Mouse (Mus musculus): ENCODE results near the gene Olfr571.

The Olfr571 gene

GRCm38 (mm10) chr7:102917032-102917875 lies at the start of gene Olfr571:
Olfr571 (minus strand) TSS chr7:102917536.
- DNase-seq (ENCODE audit: low read depth, low spot score), result no peak

- DNase-seq (ENCODE audit: low read depth, low spot score), result no peak
Observed at GRCm38 (mm10) chr7:102962360-102962759, 45.0 kb upstream of the Olfr571 start, which contains the start of gene Olfr576. Olfr576 (plus strand) TSS chr7:102962660.

- no peak for DNase-seq (ENCODE audit: low read depth, low spot score)
Observed at GRCm38 (mm10) chr7:102958593-102958992, 41.3 kb upstream of the Olfr571 start, which contains the start of gene Olfr575. Olfr575 (minus strand) TSS chr7:102958775.

GRCm38 (mm10) chr7:102958137-102958536 lies 40.8 kb upstream of the Olfr571 start:
- DNase-seq (ENCODE audit: low read depth, low spot score), result no peak

DNA sequence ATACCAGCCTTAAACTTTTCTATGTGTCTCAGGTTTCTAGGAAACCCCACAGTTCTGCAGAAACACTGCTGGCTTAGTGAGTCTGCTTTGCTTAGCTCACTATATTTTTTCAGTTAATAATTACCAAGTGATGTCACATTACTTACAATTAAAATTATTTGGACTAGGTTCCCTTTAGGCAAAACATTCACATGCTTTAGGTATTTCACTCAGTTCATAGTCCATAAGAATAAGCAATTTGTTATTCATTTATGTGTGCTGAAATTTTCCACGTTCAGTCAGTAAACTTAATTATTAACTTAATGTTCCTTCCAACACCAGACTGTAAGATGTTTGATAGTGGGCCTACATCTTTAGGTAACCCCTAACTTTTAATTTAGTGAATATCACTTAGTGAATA lies 33.4 kb upstream of the Olfr571 start:
- DNase-seq (ENCODE audit: low read depth, low spot score), result no peak

- no peak for DNase-seq (ENCODE audit: low read depth, low spot score)
Observed at GRCm38 (mm10) chr7:102948167-102948566, 30.8 kb upstream of the Olfr571 start, which contains the start of gene Olfr574. Olfr574 (plus strand) TSS chr7:102948467.

DNA sequence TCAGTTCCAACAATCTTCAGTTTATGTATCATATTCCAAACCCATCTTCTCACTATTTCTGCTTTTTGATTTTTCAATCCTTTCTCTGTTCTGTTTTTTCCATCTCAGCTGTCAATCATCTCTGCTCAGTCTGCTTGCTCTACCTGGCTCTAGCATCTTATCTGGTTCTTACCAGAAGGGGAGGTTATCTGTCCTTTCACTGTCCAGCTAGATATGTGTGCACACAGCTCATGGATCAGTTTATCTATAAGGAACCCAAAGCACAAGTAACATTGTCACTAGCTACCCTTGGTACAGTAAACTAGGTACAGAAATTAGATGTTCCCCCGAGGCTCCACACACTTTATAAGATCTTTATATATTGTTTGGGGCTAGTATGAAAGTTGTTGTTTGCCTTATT lies 26.1 kb upstream of the Olfr571 start:
- DNase-seq (ENCODE audit: low read depth, low spot score), result no peak

GRCm38 (mm10) chr7:102942475-102942874 lies 25.1 kb upstream of the Olfr571 start, which contains the start of gene Olfr573-ps1:
Olfr573-ps1 (minus strand) TSS chr7:102942575.
- no peak for DNase-seq (ENCODE audit: low read depth, low spot score)

- no peak for DNase-seq (ENCODE audit: low read depth, low spot score)
Observed at GRCm38 (mm10) chr7:102927105-102927504, 9.8 kb upstream of the Olfr571 start.

DNA sequence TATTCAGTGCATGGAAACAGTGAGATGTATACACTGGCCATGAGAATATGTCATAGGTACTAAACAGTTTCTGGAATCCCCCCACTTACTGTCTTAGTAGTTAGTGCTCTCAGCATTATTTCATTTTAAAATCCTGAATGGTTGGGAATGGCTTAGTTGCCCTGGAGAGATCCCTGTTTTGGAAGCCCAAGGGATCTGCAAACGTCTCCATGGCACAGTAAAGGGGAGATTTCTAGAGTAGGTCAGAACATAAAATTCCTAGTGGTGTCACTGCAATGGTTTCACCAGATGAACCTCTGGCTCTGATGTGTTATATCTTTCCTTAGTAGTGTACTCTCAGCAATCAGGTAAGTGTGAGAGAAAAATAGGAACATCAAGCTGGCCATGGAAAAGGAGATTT lies 6.8 kb upstream of the Olfr571 start, which contains the start of gene Olfr572:
Gene Olfr572 (plus strand): TSS at position 301 of the 400 bp plus-strand sequence.
- no peak for DNase-seq (ENCODE audit: low read depth, low spot score)

GRCm38 (mm10) chr7:102919632-102920031 lies 2.3 kb upstream of the Olfr571 start:
- DNase-seq (ENCODE audit: low read depth, low spot score), result peak; percentile 72

DNA sequence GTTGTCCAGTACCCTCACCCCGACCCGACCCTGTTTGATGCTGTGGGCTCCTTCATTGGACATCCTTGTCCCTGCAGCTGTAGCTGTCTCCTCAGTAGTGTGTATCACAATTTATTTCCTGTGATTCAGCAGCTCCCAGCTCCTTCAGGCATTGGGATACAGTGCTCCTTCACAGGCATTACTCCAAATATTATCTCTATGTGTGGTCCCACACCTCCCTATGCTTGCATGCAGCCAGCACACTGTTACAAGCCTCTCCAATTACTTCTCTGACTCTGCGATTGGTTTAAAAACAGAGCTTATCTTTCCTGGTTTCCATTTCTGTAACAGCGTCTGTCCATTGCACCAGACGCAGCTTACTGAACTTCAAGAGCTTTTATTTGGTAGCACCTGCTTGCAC lies 931 bp downstream of the Olfr571 start:
- DNase-seq (ENCODE audit: low read depth, low spot score), result no peak

DNA sequence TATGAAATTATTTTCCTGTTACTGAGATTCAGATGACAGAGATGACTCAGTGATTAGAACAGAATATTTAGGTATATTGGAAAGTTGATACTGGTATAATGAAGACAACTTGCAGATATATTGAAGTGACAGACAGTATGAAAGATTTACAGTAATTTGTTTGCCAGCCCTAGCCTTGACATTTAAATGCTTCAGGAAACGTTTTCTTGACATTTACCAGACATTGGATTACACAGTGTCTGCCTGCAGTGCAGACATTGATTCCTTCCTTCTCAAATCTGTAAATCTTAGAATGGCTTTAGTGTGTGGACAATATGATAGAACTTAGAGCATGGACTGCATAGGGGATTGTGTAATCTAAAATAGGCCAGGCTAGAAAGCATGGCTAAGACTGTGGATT lies 2.1 kb downstream of the Olfr571 start:
- no peak for DNase-seq (ENCODE audit: low read depth, low spot score)

GRCm38 (mm10) chr7:102890782-102891181 lies 26.6 kb downstream of the Olfr571 start, which contains the start of gene Olfr569:
Olfr569 (minus strand) TSS chr7:102890882.
- DNase-seq (ENCODE audit: low read depth, low spot score), result no peak

DNA sequence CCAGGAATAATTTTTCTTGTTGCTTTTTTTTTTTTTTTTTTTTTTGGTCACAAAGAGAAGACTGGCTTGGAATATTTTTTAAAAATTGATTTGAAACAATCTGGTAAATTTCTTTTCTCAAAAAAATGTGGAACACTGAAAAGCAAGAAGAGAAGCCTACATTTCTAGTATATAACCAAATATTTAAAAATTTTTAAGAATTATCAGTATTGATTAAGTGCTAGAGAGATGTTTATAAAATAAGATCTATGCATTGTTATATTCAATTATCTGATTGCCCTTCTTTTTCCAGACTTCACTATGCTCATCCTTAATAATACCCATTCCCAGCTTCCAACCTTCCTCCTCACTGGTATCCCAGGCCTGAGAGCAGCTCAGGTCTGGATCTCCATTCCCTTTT lies 40.5 kb downstream of the Olfr571 start, which contains the start of gene Olfr568:
Gene Olfr568 (plus strand): TSS at position 301 of the 400 bp plus-strand sequence.
- DNase-seq (ENCODE audit: low read depth, low spot score), result no peak

DNA sequence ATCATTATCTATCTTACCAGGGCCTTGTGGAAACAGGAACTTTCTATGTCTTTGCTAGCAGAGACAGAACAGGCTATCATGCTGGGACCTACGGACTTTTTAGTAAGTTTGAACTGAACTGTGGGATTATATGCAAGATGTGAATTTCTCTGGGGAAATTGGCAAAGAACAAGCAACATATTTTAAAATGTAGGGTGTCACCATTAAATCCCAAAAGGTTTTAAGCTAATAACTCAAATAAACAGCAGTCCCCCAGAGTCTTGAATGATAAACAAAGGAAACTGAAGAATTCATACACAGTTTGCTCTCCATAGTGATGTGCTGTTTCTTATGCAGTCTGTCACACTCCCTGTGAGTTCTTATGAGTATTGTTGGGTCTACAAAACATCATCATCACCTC lies 58.7 kb downstream of the Olfr571 start, which contains the start of gene Olfr566:
Gene Olfr566 (minus strand): TSS at position 101 of the 400 bp plus-strand sequence.
- DNase-seq (ENCODE audit: low read depth, low spot score), result no peak

DNA sequence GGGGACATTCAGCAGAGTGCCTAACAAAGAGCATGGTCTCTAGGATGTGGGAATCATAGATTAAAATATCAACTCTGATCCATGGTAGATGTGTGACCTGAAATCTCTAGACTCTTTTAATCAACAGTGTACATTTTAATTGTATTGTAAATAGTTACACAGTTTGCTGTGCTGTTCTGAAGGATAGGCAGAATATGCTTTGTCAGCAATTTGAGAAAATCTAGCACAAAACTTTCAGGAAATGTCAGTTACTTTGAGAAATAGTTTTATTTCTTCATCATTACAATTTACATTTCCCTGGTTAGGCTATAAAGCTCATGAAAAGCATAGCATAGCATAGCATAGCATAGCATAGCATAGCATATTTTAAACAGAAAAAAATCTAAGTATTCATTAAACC lies 61.5 kb downstream of the Olfr571 start:
- no peak for DNase-seq (ENCODE audit: low read depth, low spot score)
